Mouse (Mus musculus): ENCODE results near the gene Ipo8. TPM values are rescaled to one million over a fixed set of nuclear protein-coding genes. Genes with fewer than 3 reads are reported as not detected.

The Ipo8 gene
- polyA plus RNA-seq, 2 experiments, result 4.8 to 5.0 TPM

DNA sequence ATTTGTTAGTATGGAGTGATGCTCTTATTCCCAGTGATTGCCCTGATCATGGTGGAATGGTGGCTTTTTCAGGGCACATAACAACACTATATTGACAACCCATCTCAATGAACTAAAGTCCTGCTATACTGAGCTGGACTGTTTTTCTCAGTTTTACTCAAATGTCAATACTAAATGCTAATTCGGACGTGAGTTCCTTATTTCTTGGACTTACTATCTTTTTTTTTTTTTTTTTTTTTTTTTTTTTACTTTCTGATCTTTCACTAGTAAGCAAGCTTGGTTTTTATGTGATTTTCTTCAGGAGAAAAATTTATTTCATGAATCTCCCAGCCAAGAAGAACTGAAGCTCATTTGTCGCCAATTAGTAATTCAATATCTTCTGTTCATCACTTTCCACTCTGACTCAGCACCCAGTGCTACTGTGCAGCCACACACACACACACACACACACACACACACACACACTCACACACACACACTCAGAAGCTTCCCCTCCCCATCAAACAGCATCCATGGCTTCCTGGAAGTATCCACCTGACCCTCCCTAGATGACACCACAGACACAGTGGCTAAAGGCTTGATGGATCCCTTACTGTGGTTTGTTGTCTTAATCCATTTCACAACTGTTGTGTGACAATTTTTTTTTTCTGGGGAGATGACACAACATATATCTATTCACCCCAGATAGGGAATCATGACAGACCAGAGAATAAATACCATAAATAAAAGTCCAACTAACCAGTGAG, 69.1 kb downstream of the Ipo8 start:
- DNase-seq (ENCODE audit: low read depth in 3 of 3, low spot score in 3 of 3) (no peak), ATAC-seq (ENCODE audit: insufficient read depth) (no peak)
- TF ChIP-seq CTCF (IDR thresholded peaks at IDR 0.05; ENCODE audit: low read depth), result no peak
- no peak for TF ChIP-seq EP300 (IDR thresholded peaks at IDR 0.05; ENCODE audit: low read depth)
- Histone ChIP-seq H3K27me3 (ENCODE audit: control insufficient read depth, insufficient read depth, low read length) (no peaks in the 10 kb centered on the region), H3K9ac (replicated peaks) (no peak overlapping the region), H3K4me3 (ENCODE audit: insufficient read depth in 1 of 2, low read depth in 2 of 2, low read length in 2 of 2) (no peak overlapping the region), H3K27ac (no peak overlapping the region), H3K36me3 (replicated peaks; ENCODE audit: control insufficient read depth, insufficient read depth, low read depth) (no peaks in the 10 kb centered on the region), H3K4me2 (ENCODE audit: low read depth) (no peak overlapping the region), H3K4me1 (replicated peaks; ENCODE audit: control insufficient read depth in 2 of 2, insufficient read depth in 2 of 2, low read length in 1 of 2) (no peaks in the 10 kb centered on the region), H3K9me3 (ENCODE audit: control insufficient read depth, low read length) (no peaks in the 10 kb centered on the region)
- WGBS (ENCODE audit: insufficient replicate concordance), result 40% methylated on average over 3 of the region's 3 CpGs

DNA sequence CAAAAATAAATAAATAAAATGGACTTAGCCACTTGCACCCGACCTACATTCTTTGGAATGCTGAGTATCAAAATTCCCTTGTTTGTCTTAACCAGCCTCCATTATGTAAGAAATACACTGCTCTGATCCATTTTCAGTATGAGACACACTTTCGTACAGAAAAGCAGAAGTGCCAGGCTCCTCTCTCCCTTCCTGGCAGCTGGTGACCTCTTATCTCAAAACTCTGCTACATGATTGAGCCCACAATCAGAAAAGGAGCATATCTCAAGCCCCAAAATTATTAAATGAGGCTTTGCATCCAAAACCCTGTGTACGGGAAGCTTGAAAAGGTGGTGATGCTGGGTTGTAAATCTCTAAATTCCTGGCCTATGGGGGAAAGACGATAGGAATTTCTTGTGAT, 69.8 kb downstream of the Ipo8 start:
- DNase-seq (ENCODE audit: low read depth in 3 of 3, low spot score in 3 of 3), result no peak
- H3K4me2 ChIP-seq (ENCODE audit: low read depth), result no peak overlapping the region
- 27% methylated on average over 4 of the region's 4 CpGs for WGBS (ENCODE audit: insufficient replicate concordance)
- no peak overlapping the region for H3K27ac ChIP-seq
- no peak for TF ChIP-seq EP300 (IDR thresholded peaks at IDR 0.05; ENCODE audit: low read depth)
- TF ChIP-seq CTCF (IDR thresholded peaks at IDR 0.05; ENCODE audit: low read depth), result no peak
- no peak for ATAC-seq (ENCODE audit: insufficient read depth)
- H3K9ac ChIP-seq (replicated peaks), result no peak overlapping the region
- H3K36me3 ChIP-seq (replicated peaks; ENCODE audit: control insufficient read depth, insufficient read depth, low read depth), result no peaks in the 10 kb centered on the region
- no peaks in the 10 kb centered on the region for H3K4me1 ChIP-seq (replicated peaks; ENCODE audit: control insufficient read depth in 2 of 2, insufficient read depth in 2 of 2, low read length in 1 of 2)
- H3K27me3 ChIP-seq (ENCODE audit: control insufficient read depth, insufficient read depth, low read length), result no peaks in the 10 kb centered on the region
- H3K9me3 ChIP-seq (ENCODE audit: control insufficient read depth, low read length), result no peaks in the 10 kb centered on the region
- H3K4me3 ChIP-seq (ENCODE audit: insufficient read depth in 1 of 2, low read depth in 2 of 2, low read length in 2 of 2), result no peak overlapping the region

DNA sequence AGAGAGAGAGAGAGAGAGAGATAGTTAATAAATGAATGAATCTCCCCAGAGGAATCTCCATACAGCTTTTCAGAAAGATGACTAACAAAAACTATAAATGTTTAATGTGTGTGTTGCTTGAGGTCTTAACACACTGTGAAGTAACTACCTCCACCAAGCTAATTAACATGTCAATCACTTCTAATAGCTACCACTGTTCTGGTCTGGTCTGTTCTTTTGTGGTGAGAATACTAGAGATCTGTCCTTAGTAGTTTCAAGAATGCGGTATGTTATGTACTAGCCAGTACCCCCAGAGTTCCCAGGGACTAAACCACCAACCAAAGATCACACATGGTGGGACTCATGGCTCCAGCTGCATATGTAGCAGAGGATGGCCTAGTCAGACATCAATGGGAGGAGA, 74.7 kb downstream of the Ipo8 start:
- no peaks in the 10 kb centered on the region for H3K9me3 ChIP-seq (ENCODE audit: control insufficient read depth, low read length)
- TF ChIP-seq EP300 (IDR thresholded peaks at IDR 0.05; ENCODE audit: low read depth) (no peak), CTCF (IDR thresholded peaks at IDR 0.05; ENCODE audit: low read depth) (no peak)
- no peak overlapping the region for H3K4me2 ChIP-seq (ENCODE audit: low read depth)
- DNase-seq (ENCODE audit: low read depth in 3 of 3, low spot score in 3 of 3), result no peak
- no peak overlapping the region for H3K9ac ChIP-seq (replicated peaks)
- no peak overlapping the region for H3K27ac ChIP-seq
- no peak overlapping the region for H3K4me3 ChIP-seq (ENCODE audit: insufficient read depth in 1 of 2, low read depth in 2 of 2, low read length in 2 of 2)
- 84% methylated on average over 1 of the region's 1 CpGs for WGBS (ENCODE audit: insufficient replicate concordance)
- ATAC-seq (ENCODE audit: insufficient read depth), result no peak
- no peaks in the 10 kb centered on the region for H3K36me3 ChIP-seq (replicated peaks; ENCODE audit: control insufficient read depth, insufficient read depth, low read depth)
- H3K27me3 ChIP-seq (ENCODE audit: control insufficient read depth, insufficient read depth, low read length), result no peaks in the 10 kb centered on the region
- no peaks in the 10 kb centered on the region for H3K4me1 ChIP-seq (replicated peaks; ENCODE audit: control insufficient read depth in 2 of 2, insufficient read depth in 2 of 2, low read length in 1 of 2)

DNA sequence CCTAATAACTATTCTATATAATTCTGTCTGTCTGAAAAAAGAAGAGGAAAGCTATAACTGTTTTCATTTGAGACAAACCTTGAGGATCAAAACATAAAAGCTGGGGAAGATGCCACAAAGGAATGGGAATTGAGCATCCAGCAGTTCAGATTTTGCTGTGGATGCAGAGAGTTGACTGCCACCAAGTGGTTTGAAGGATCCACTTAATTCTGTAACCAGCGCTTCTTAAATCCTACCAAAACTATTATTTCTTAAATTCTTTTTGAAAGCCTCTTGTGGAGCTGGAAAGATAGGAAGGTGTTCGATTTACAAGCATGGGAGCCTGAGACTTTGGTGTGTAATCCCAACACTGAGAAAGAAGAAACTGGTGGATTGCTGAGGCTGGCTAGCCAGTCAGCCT, 79.9 kb downstream of the Ipo8 start:
- no peak overlapping the region for H3K4me3 ChIP-seq (ENCODE audit: insufficient read depth in 1 of 2, low read depth in 2 of 2, low read length in 2 of 2)
- no peaks in the 10 kb centered on the region for H3K27me3 ChIP-seq (ENCODE audit: control insufficient read depth, insufficient read depth, low read length)
- no peak overlapping the region for H3K4me2 ChIP-seq (ENCODE audit: low read depth)
- H3K36me3 ChIP-seq (replicated peaks; ENCODE audit: control insufficient read depth, insufficient read depth, low read depth), result no peaks in the 10 kb centered on the region
- no peak overlapping the region for H3K9ac ChIP-seq (replicated peaks)
- ATAC-seq (ENCODE audit: insufficient read depth) (no peak), DNase-seq (ENCODE audit: low read depth in 3 of 3, low spot score in 3 of 3) (no peak)
- WGBS (ENCODE audit: insufficient replicate concordance), result 46% methylated on average over 2 of the region's 2 CpGs
- H3K27ac ChIP-seq, result no peak overlapping the region
- no peaks in the 10 kb centered on the region for H3K9me3 ChIP-seq (ENCODE audit: control insufficient read depth, low read length)
- H3K4me1 ChIP-seq (replicated peaks; ENCODE audit: control insufficient read depth in 2 of 2, insufficient read depth in 2 of 2, low read length in 1 of 2), result no peaks in the 10 kb centered on the region
- no peak for TF ChIP-seq CTCF (IDR thresholded peaks at IDR 0.05; ENCODE audit: low read depth)
- no peak for TF ChIP-seq EP300 (IDR thresholded peaks at IDR 0.05; ENCODE audit: low read depth)

DNA sequence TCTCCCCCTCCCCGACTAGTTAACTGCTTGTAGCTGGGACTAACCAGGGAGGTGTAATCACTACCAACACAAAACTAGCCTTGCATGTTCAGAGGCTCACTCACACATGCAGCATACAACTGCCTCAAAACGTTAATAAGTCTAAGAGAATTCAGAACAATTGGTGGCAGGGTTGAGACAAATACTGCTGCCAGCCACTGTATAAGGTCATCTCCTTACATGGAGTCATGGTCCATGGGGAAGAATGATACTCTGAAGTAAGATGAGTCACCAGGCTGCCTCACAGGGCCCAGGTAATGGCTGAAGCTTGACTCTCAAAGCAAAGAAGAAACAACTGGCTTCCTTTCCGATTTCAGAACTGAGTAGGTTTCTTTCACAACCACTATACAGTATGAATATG, 81.1 kb downstream of the Ipo8 start:
- no peak for ATAC-seq (ENCODE audit: insufficient read depth)
- Histone ChIP-seq H3K4me2 (ENCODE audit: low read depth) (no peak overlapping the region), H3K36me3 (replicated peaks; ENCODE audit: control insufficient read depth, insufficient read depth, low read depth) (no peaks in the 10 kb centered on the region), H3K27ac (no peak overlapping the region), H3K27me3 (ENCODE audit: control insufficient read depth, insufficient read depth, low read length) (no peaks in the 10 kb centered on the region), H3K9ac (replicated peaks) (no peak overlapping the region), H3K9me3 (ENCODE audit: control insufficient read depth, low read length) (no peaks in the 10 kb centered on the region), H3K4me1 (replicated peaks; ENCODE audit: control insufficient read depth in 2 of 2, insufficient read depth in 2 of 2, low read length in 1 of 2) (no peaks in the 10 kb centered on the region), H3K4me3 (ENCODE audit: insufficient read depth in 1 of 2, low read depth in 2 of 2, low read length in 2 of 2) (no peak overlapping the region)
- WGBS (ENCODE audit: insufficient replicate concordance), result 51% methylated on average over 3 of the region's 3 CpGs
- TF ChIP-seq CTCF (IDR thresholded peaks at IDR 0.05; ENCODE audit: low read depth) (no peak), EP300 (IDR thresholded peaks at IDR 0.05; ENCODE audit: low read depth) (no peak)
- DNase-seq (ENCODE audit: low read depth in 3 of 3, low spot score in 3 of 3), result no peak
